Mouse (Mus musculus) forebrain, embryonic 14.5 days (tissue): ENCODE results near the gene Tctn1. TPM values are rescaled to one million over a fixed set of nuclear protein-coding genes. Genes with fewer than 3 reads are reported as not detected.
A peak's percentile ranks its signal among the peaks of the same experiment; 100 is the strongest.

Experiments used
- ATAC-seq: fragments of 200-750 bp; cut with Nextera tagmentation; 2 replicates; pipeline ENCODE4 v1.8.0; 2017; ENCODE audit warnings: mild to moderate bottlenecking, moderate library complexity
- DNase-seq: peaks from one replicate; pipeline ENCODE4 v3.0.0-alpha.2; 2015; ENCODE audit warnings: low spot score
- H3K27ac ChIP-seq: fragments of 300-500 bp; sonication (generic); 2 replicates; pipeline ENCODE4 v1.5.1; 2014; ENCODE audit warnings: low read depth, mild to moderate bottlenecking, control low read depth, low read length, moderate library complexity
- H3K27me3 ChIP-seq: fragments of 300-500 bp; sonication (generic); replicated peaks from 2 replicates; pipeline ENCODE4 v1.6.1; 2014; ENCODE audit warnings: low read length, control low read depth, mixed read lengths; ENCODE audit not compliant: control insufficient read depth, insufficient read depth
- H3K36me3 ChIP-seq: fragments of 300-500 bp; sonication (generic); 2 replicates; pipeline ENCODE4 v1.6.1; 2014; ENCODE audit warnings: low read length, control low read depth; ENCODE audit not compliant: control insufficient read depth, insufficient read depth
- H3K4me1 ChIP-seq: fragments of 300-500 bp; sonication (generic); 2 replicates; pipeline ENCODE4 v1.6.1; 2014; ENCODE audit warnings: antibody characterized with exemption, low read length, control low read depth; ENCODE audit not compliant: control insufficient read depth, insufficient read depth
- H3K4me2 ChIP-seq: fragments of 300-500 bp; sonication (generic); 2 replicates; pipeline ENCODE4 v1.6.1; 2014; ENCODE audit warnings: mild to moderate bottlenecking, control low read depth, low read length
- H3K4me3 ChIP-seq: fragments of 300-500 bp; sonication (generic); 2 replicates; pipeline ENCODE4 v1.5.1; 2014; ENCODE audit warnings: low read depth, low read length, control low read depth
- H3K9ac ChIP-seq: fragments of 300-500 bp; sonication (generic); 2 replicates; pipeline ENCODE4 v1.6.1; 2014; ENCODE audit warnings: mild to moderate bottlenecking, low read length, control low read depth, moderate library complexity
- H3K9me3 ChIP-seq: fragments of 300-500 bp; sonication (generic); replicated peaks from 2 replicates; pipeline ENCODE4 v1.6.1; 2016; ENCODE audit warnings: low read length, control low read depth, mixed read lengths; ENCODE audit not compliant: control insufficient read depth
- WGBS: fragments of 180-500 bp; shearing (Covaris S2); extraction: QIAGEN DNeasy Blood & Tissue Kit; methylation state at CpG from one replicate; pipeline ENCODE4 v1.1.7; 2014; 5-methylcytosine and 5-hydroxymethylcytosine counted together
- polyA plus RNA-seq: library from polyadenylated mRNA; unstranded; fragments of >200 nt; fragmentation: Nextera tagmentation; extraction: Ambion mirVana; gene quantifications from 2 replicates; pipeline ENCODE4 v1.2.1, GENCODE M21; 2014

Tctn1 gene
- polyA plus RNA-seq, 1 experiment from 2014 or later: 3.5 TPM

DNA sequence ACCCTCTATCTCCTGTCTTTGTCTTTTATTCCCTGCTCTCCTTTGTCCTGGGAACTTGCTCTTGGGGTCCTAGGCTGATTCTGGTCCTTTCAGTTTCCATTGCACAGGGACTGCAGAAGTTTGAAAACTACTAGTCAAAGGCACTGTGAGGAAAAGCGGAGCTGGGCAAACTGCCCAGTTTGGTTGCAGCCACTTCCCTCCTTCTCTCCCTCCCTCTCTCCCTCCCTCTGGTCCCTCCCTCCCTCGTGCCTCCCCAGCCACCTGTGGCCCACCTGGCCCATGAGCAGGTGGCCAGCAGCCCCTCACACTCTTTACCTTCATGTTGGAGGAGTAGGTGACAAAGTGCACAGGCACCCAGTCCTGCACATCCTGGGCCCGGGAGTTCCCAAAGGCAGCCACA is 19.1 kb downstream of the Tctn1 start:
- Histone ChIP-seq H3K9ac (no peak overlapping the region), H3K36me3 (peaks cover 38% of the 10 kb centered on the region), H3K4me3 (no peak overlapping the region), H3K9me3 (no peaks in the 10 kb centered on the region), H3K27ac (peak overlapping the region; percentile 39; the same call in 1 of the 2 replicates), H3K4me2 (no peak overlapping the region), H3K4me1 (peaks cover 13% of the 10 kb centered on the region), H3K27me3 (no peaks in the 10 kb centered on the region)
- WGBS: 51% methylated on average over 3 of the region's 3 CpGs
- DNase-seq (peak; percentile 56), ATAC-seq (no peak)

DNA sequence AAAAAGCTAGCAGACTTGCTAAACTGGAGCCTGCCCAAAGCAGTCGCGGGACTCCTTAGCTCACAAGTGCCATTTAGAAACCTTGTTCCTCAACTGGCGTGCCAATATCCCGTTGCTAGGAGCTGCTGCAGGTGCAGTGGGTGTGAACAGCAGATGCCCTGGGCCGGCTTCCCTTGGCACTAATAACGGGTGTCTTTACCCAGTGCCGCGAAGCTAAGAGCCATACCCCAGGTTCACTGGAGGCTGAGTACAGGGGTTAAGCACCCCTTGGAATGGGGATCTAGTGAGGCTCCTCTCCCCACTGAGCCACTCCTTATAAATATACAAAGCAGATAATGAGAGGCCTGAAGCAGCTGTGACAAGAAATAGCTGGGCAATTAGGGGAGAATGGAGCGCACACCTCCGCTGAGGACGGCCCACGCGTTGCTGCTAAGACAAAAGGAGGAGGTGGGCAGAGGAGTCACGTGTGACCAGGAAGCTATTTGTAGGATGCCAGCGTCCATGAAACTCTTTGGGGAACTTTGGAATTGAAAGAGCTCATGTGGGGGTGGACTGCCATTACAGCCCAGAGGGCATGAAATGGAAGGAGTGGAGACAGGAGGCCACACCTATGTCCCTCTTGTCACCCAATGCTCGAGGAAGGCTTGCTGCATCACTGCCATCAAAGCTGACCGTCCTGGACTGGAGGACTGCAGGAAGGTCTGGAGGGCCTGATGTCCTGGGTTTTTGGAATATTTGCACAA is 20.3 kb downstream of the Tctn1 start:
- Histone ChIP-seq H3K4me3 (no peak overlapping the region), H3K36me3 (peaks cover 35% of the 10 kb centered on the region), H3K4me2 (no peak overlapping the region), H3K9me3 (no peaks in the 10 kb centered on the region), H3K9ac (no peak overlapping the region; the same call in 1 of the 2 replicates), H3K4me1 (peaks cover 13% of the 10 kb centered on the region), H3K27me3 (no peaks in the 10 kb centered on the region), H3K27ac (peak overlapping the region; percentile 70; the same call in 1 of the 2 replicates)
- DNase-seq (peak; percentile 70), ATAC-seq (peak; percentile 68)
- whole genome bisulfite sequencing: 31% methylated on average over 17 of the region's 17 CpGs

DNA sequence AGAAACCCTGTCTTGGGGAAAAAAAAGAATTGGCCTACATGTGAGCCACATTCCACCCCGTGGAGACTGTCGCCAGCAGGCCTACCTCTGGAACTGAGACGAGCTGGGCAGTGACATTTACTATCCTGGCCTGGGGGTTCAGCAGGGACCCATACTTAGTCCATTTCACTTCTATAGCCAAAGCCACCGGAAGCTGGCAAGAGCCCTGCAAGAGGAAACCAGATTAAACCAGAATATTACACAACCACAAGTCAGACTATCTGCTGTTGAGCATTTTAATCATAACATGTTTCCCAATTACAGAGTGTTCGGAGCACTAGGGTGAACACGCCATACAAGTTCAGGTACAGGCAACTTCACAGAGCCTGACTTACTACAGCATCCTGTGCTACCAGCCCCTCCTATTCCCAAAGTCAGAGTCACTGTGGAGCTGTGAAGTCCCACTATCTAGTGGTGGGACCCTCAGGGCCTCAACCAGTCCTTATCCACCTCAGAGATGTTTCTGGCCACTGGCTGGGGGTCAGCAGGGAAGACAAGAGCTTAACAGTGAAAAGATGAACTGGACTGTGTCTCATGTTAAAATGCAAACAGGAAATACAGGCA is 21.6 kb downstream of the Tctn1 start:
- H3K9me3 ChIP-seq: no peaks in the 10 kb centered on the region
- no peak overlapping the region for H3K9ac ChIP-seq
- no peak overlapping the region for H3K4me3 ChIP-seq
- DNase-seq: no peak
- no peak overlapping the region for H3K27ac ChIP-seq
- 92% methylated on average over 6 of the region's 6 CpGs for WGBS
- H3K27me3 ChIP-seq: no peaks in the 10 kb centered on the region
- H3K4me1 ChIP-seq: peaks cover 13% of the 10 kb centered on the region
- no peak overlapping the region for H3K4me2 ChIP-seq
- peaks cover 23% of the 10 kb centered on the region; the same call in 1 of the 2 replicates for H3K36me3 ChIP-seq
- ATAC-seq: no peak

DNA sequence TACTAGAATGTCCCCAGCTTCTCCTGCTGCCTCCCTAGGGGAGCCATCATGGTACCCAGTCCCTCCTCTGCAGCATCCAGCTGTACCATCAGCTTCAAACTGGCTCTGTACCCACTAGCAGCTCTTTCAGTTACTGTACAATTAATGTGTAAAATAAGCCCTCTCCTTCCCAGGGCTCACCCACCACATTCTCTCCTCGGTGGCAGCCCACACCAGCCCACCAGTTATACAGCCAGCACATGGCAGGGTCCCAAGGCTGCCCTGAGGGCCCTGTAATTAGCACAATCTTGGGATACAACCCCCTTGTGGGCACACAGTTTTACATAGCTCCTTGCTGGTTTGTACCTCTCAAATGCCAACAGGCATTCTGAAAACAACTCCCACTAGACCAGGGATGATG is 23.3 kb downstream of the Tctn1 start:
- ATAC-seq: no peak
- no peak overlapping the region for H3K27ac ChIP-seq

DNA sequence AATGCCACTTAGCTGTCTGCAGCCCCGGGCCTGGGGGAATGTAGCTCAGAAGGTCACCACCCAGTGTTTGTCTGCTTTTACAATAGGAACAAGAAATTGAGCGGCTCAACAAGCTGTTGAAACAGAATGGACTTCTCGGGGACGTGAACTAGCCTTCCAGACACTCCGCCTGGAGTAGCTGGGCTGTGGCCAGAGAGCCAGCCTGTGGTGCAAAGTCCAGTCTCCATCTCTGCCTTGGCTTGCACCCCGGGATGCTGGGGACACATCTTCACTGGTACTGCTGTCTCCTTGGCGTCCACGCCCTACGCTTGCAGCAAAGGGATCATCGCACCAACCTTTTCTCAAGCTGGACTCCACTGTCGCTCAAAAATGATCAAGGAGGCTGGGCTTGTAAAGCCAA is 23.7 kb downstream of the Tctn1 start:
- peaks cover 13% of the 10 kb centered on the region for H3K4me1 ChIP-seq
- H3K9ac ChIP-seq: no peak overlapping the region
- H3K4me2 ChIP-seq: no peak overlapping the region
- ATAC-seq (no peak), DNase-seq (no peak)
- no peak overlapping the region for H3K27ac ChIP-seq
- H3K4me3 ChIP-seq: no peak overlapping the region
- WGBS: 86% methylated on average over 11 of the region's 11 CpGs
- H3K36me3 ChIP-seq: peaks cover 15% of the 10 kb centered on the region; the same call in 1 of the 2 replicates
- no peaks in the 10 kb centered on the region for H3K27me3 ChIP-seq
- no peaks in the 10 kb centered on the region for H3K9me3 ChIP-seq

More for the DNA sequence above, 23.3 kb downstream of the Tctn1 start:
- DNase-seq: peak; percentile 36
- Histone ChIP-seq H3K4me2 (no peak overlapping the region), H3K27me3 (no peaks in the 10 kb centered on the region), H3K36me3 (peaks cover 15% of the 10 kb centered on the region; the same call in 1 of the 2 replicates), H3K9me3 (no peaks in the 10 kb centered on the region), H3K4me3 (no peak overlapping the region), H3K9ac (no peak overlapping the region), H3K4me1 (peaks cover 13% of the 10 kb centered on the region)
- 59% methylated on average over 1 of the region's 1 CpGs for WGBS

DNA sequence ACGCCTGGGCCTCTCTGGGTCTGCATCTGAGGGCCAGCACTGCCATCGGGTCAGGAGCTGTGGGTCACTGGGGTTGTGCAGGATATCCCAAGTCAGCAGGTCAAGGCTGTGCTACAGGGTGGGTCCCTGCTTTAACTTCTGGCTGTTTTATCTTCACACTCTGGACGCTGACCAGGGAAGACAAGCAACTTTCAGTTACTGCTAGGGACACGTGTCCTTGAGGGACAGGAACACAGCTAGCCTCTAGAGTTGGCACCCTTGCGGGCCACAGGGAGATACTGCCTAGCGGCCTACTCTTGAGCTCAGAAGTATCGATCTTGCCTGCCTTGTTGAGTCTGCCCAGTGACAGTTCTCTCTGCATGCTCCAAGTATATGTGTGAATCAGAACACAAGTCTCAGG is 24.6 kb downstream of the Tctn1 start:
- no peak overlapping the region for H3K4me3 ChIP-seq
- 92% methylated on average over 7 of the region's 7 CpGs for WGBS
- H3K9me3 ChIP-seq: no peaks in the 10 kb centered on the region
- H3K4me1 ChIP-seq: peaks cover 11% of the 10 kb centered on the region
- no peak overlapping the region for H3K4me2 ChIP-seq
- no peak overlapping the region for H3K27ac ChIP-seq
- peaks cover 15% of the 10 kb centered on the region; the same call in 1 of the 2 replicates for H3K36me3 ChIP-seq
- no peak overlapping the region for H3K9ac ChIP-seq
- no peaks in the 10 kb centered on the region for H3K27me3 ChIP-seq
- DNase-seq (no peak), ATAC-seq (no peak)

GRCm38 (mm10) chr5:122237200-122237599 is 27.1 kb downstream of the Tctn1 start:
- H3K27ac ChIP-seq: no peak overlapping the region
- ATAC-seq: no peak
- 70% methylated on average over 5 of the region's 5 CpGs for WGBS
- no peak for DNase-seq
- H3K27me3 ChIP-seq: no peaks in the 10 kb centered on the region
- H3K9me3 ChIP-seq: no peaks in the 10 kb centered on the region
- H3K36me3 ChIP-seq: peaks cover 12% of the 10 kb centered on the region; the same call in 1 of the 2 replicates
- H3K4me2 ChIP-seq: no peak overlapping the region
- no peaks in the 10 kb centered on the region for H3K4me1 ChIP-seq
- H3K4me3 ChIP-seq: no peak overlapping the region
- no peak overlapping the region for H3K9ac ChIP-seq

GRCm38 (mm10) chr5:122235196-122235836 is 28.9 kb downstream of the Tctn1 start:
- no peak for DNase-seq
- H3K4me3 ChIP-seq: no peak overlapping the region
- H3K4me1 ChIP-seq: no peaks in the 10 kb centered on the region
- 75% methylated on average over 9 of the region's 9 CpGs for WGBS
- no peaks in the 10 kb centered on the region for H3K9me3 ChIP-seq
- H3K9ac ChIP-seq: no peak overlapping the region
- no peak overlapping the region; the same call in 1 of the 2 replicates for H3K27ac ChIP-seq
- no peaks in the 10 kb centered on the region for H3K36me3 ChIP-seq
- H3K4me2 ChIP-seq: no peak overlapping the region
- ATAC-seq: no peak
- H3K27me3 ChIP-seq: no peaks in the 10 kb centered on the region
